Mouse (Mus musculus) heart, postnatal 0 days (tissue): ENCODE measurements around the gene Znrf4. TPM values are rescaled to one million over a fixed set of nuclear protein-coding genes. Genes with fewer than 3 reads are reported as not detected.

ENCODE experiments used
- ATAC-seq: fragments of 200-750 bp; cut with Nextera tagmentation; 2 replicates; pipeline ENCODE4 v1.8.0; 2017; ENCODE audit warnings: low read depth, moderate number of reproducible peaks, moderate library complexity; ENCODE audit not compliant: insufficient read depth
- DNase-seq: peaks from one replicate; pipeline ENCODE4 v3.0.0-alpha.2; 2016; ENCODE audit warnings: low spot score
- H3K27ac ChIP-seq: fragments of 300-500 bp; sonication (generic); 2 replicates; pipeline ENCODE4 v1.5.1; 2014; ENCODE audit warnings: low read depth, mild to moderate bottlenecking
- H3K27me3 ChIP-seq: fragments of 300-500 bp; sonication (generic); 2 replicates; pipeline ENCODE4 v1.6.1; 2014; ENCODE audit warnings: low read length, mixed read lengths; ENCODE audit not compliant: control insufficient read depth, insufficient read depth
- H3K36me3 ChIP-seq: fragments of 300-500 bp; sonication (generic); replicated peaks from 2 replicates; pipeline ENCODE4 v1.6.1; 2014; ENCODE audit warnings: low read length, mixed read lengths; ENCODE audit not compliant: control insufficient read depth, insufficient read depth
- H3K4me1 ChIP-seq: fragments of 300-500 bp; sonication (generic); 2 replicates; pipeline ENCODE4 v1.6.1; 2014; ENCODE audit warnings: antibody characterized with exemption; ENCODE audit not compliant: control insufficient read depth, insufficient read depth
- H3K4me2 ChIP-seq: fragments of 300-500 bp; sonication (generic); 2 replicates; pipeline ENCODE4 v1.6.1; 2014; ENCODE audit warnings: low read depth, mild to moderate bottlenecking, low read length, moderate library complexity
- H3K4me3 ChIP-seq: fragments of 300-500 bp; sonication (generic); 2 replicates; pipeline ENCODE4 v1.5.1; 2014; ENCODE audit warnings: low read depth, low read length
- H3K9ac ChIP-seq: fragments of 300-500 bp; sonication (generic); replicated peaks from 2 replicates; pipeline ENCODE4 v1.6.1; 2014; ENCODE audit warnings: low read depth, low read length, mixed read lengths
- H3K9me3 ChIP-seq: fragments of 300-500 bp; sonication (generic); replicated peaks from 2 replicates; pipeline ENCODE4 v1.6.1; 2016; ENCODE audit warnings: low read length; ENCODE audit not compliant: control insufficient read depth
- CTCF ChIP-seq: IDR thresholded peaks from 2 replicates; pipeline ENCODE4 v1.5.1; 2016; ENCODE audit warnings: antibody characterized with exemption, control low read depth, low read depth
- EP300 ChIP-seq: IDR thresholded peaks from 2 replicates; pipeline ENCODE4 v1.6.1; 2016; ENCODE audit warnings: antibody characterized with exemption, low read depth
- WGBS: fragments of 180-500 bp; shearing (Covaris S2); extraction: QIAGEN DNeasy Blood & Tissue Kit; methylation state at CpG from one replicate; pipeline ENCODE4 v1.1.7; 2014; 5-methylcytosine and 5-hydroxymethylcytosine counted together
- polyA plus RNA-seq: library from polyadenylated mRNA; unstranded; fragments of >200 nt; fragmentation: Nextera tagmentation; extraction: Ambion mirVana; gene quantifications from 2 replicates; pipeline ENCODE4 v1.2.1, GENCODE M21; 2015
- total RNA-seq: library from RNA; depleted of rRNA; stranded (reverse); fragments of >200 nt; gene quantifications from 2 replicates; pipeline ENCODE4 v1.2.3, GENCODE M21; 2014; ENCODE audit warnings: low replicate concordance

Gene Znrf4
- total and polyA plus RNA-seq, 2 experiments from 2014 or later, result not detected

GRCm38 (mm10) chr17:56499229-56499628 is 13.0 kb downstream of the Znrf4 start:
- Histone ChIP-seq H3K4me2 (no peak overlapping the region), H3K36me3 (no peaks in the 10 kb centered on the region), H3K27ac (no peak overlapping the region), H3K9ac (no peak overlapping the region), H3K27me3 (no peaks in the 10 kb centered on the region), H3K9me3 (peaks cover 26% of the 10 kb centered on the region), H3K4me3 (no peak overlapping the region), H3K4me1 (no peaks in the 10 kb centered on the region)
- no peak for DNase-seq
- WGBS, result 73% methylated on average over 5 of the region's 5 CpGs
- TF ChIP-seq EP300 (no peak), CTCF (no peak)
- no peak for ATAC-seq

GRCm38 (mm10) chr17:56494480-56494879 is 17.8 kb downstream of the Znrf4 start:
- Histone ChIP-seq H3K4me3 (no peak overlapping the region), H3K9me3 (peaks cover 52% of the 10 kb centered on the region), H3K9ac (no peak overlapping the region), H3K4me1 (no peaks in the 10 kb centered on the region), H3K27ac (no peak overlapping the region), H3K4me2 (no peak overlapping the region), H3K27me3 (no peaks in the 10 kb centered on the region), H3K36me3 (no peaks in the 10 kb centered on the region)
- DNase-seq (no peak), ATAC-seq (no peak)
- WGBS, result 48% methylated on average over 2 of the region's 2 CpGs
- TF ChIP-seq EP300 (no peak), CTCF (no peak)

GRCm38 (mm10) chr17:56493841-56494240 is 18.4 kb downstream of the Znrf4 start:
- Histone ChIP-seq H3K27ac (no peak overlapping the region), H3K36me3 (no peaks in the 10 kb centered on the region), H3K9ac (no peak overlapping the region), H3K9me3 (peaks cover 52% of the 10 kb centered on the region), H3K27me3 (no peaks in the 10 kb centered on the region), H3K4me1 (no peaks in the 10 kb centered on the region), H3K4me2 (no peak overlapping the region), H3K4me3 (no peak overlapping the region)
- WGBS, result 73% methylated on average over 2 of the region's 2 CpGs
- DNase-seq (no peak), ATAC-seq (no peak)
- no peak for TF ChIP-seq EP300
- no peak for TF ChIP-seq CTCF

- H3K4me3 ChIP-seq, result no peak overlapping the region
- no peak overlapping the region for H3K4me2 ChIP-seq
- no peaks in the 10 kb centered on the region for H3K4me1 ChIP-seq
- no peaks in the 10 kb centered on the region for H3K36me3 ChIP-seq
- H3K27ac ChIP-seq, result no peak overlapping the region
- no peak for ATAC-seq
- WGBS, result 83% methylated on average over 7 of the region's 7 CpGs
- TF ChIP-seq CTCF, result no peak
- TF ChIP-seq EP300, result no peak
- H3K9me3 ChIP-seq, result peaks cover 37% of the 10 kb centered on the region
- DNase-seq, result no peak
- no peaks in the 10 kb centered on the region for H3K27me3 ChIP-seq
- H3K9ac ChIP-seq, result no peak overlapping the region
Observed at GRCm38 (mm10) chr17:56490438-56491152, 21.6 kb downstream of the Znrf4 start.

- TF ChIP-seq CTCF (no peak), EP300 (no peak)
- ATAC-seq (no peak), DNase-seq (no peak)
- Histone ChIP-seq H3K27ac (no peak overlapping the region), H3K4me3 (no peak overlapping the region), H3K4me2 (no peak overlapping the region), H3K36me3 (no peaks in the 10 kb centered on the region), H3K27me3 (no peaks in the 10 kb centered on the region), H3K9me3 (peaks cover 14% of the 10 kb centered on the region), H3K9ac (no peak overlapping the region), H3K4me1 (no peaks in the 10 kb centered on the region)
- WGBS, result 17% methylated on average over 12 of the region's 12 CpGs
Observed at GRCm38 (mm10) chr17:56488028-56488427, 24.2 kb downstream of the Znrf4 start.

GRCm38 (mm10) chr17:56487441-56487888 is 24.8 kb downstream of the Znrf4 start:
- Histone ChIP-seq H3K9ac (no peak overlapping the region), H3K4me3 (no peak overlapping the region), H3K27me3 (no peaks in the 10 kb centered on the region), H3K36me3 (no peaks in the 10 kb centered on the region), H3K4me1 (no peaks in the 10 kb centered on the region), H3K27ac (no peak overlapping the region), H3K4me2 (no peak overlapping the region), H3K9me3 (peaks cover 8% of the 10 kb centered on the region; the same call in 1 of the 2 replicates)
- 8% methylated on average over 12 of the region's 16 CpGs for WGBS
- no peak for TF ChIP-seq EP300
- TF ChIP-seq CTCF, result peak; percentile 23; the same call in 1 of the 2 replicates
- ATAC-seq (peak; percentile 37; the same call in 1 of the 2 replicates), DNase-seq (no peak)
